Mouse (Mus musculus): ENCODE measurements around the gene Mfge8.

DNA sequence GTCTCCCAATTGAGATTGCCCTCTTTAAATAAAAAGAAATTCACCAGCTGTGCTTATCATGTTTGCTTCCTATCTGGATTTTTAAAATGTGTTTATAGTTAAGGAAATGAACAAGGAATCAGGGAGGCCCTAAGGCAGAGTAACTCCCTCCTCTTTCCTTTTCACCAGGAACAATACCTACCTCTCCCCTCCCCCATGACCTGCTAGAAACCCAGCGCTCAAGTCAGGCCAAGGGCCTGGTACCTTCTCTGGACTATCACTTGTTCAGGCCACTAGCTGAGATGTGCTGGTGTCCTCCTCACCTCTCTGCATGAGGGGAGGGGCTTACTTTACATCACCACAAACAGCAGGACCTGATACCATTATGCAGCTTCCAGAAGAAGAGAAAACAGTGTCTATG, 34.6 kb upstream of the Mfge8 start:
- TF ChIP-seq POLR2A (IDR thresholded peaks at IDR 0.05; ENCODE audit: low read depth, low read length) (no peak), CTCF (conservative IDR thresholded peaks at IDR 0.05; ENCODE audit: insufficient read depth, insufficient read length, low read depth, low read length) (no peak)

All from kidney, adult 2 months (tissue).